Mouse (Mus musculus): ENCODE measurements around the gene Kcnab2.

- TF ChIP-seq CTCF (IDR thresholded peaks at IDR 0.05; ENCODE audit: low read depth, low read length) (no peak), POLR2A (IDR thresholded peaks at IDR 0.05; ENCODE audit: borderline replicate concordance, low read depth, low read length) (no peak)
These were observed 126.8 kb downstream of the Kcnab2 start for GRCm38 (mm10) chr4:152350722-152351421.
